16 mouse cellular contexts compared by ENCODE assay signal in the genomic region with DNA sequence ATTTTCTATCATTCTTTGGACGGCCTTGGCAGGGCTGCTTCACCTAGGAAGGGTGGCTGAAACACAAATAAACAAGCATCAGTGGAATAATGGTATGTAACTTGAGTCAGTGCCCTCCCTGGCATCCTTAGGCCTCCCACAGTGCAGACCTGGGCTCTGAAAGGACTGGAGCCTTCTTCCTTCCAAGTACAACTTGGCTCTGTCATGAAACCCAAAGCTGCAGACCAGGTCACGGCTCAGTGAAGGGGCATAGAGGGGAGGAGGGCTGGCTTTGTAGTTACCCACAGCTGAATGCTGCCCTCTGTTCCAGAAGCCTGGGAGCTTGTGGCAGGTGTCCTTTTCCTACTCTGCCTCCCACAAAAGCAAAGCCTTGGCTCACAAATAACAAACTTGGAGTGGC. TPM values are rescaled to one million over a fixed set of nuclear protein-coding genes. Genes with fewer than 3 reads are reported as not detected.
DNase-seq lines count a peak whose midpoint lies in the region; ATAC-seq and TF ChIP-seq lines count a peak whose summit lies in the region.
"Had no signal": no experiment of that assay in that cellular context is flagged by ENCODE, and none has a peak within 500 bp of the region (broad histone marks: within the 10 kb centered on the region; RNA-seq: fewer than 3 reads in every experiment).

No protein-coding gene starts in this region.

- no peak overlapping the region for H3K4me3 ChIP-seq in gastrocnemius, adult 2 months
- H3K4me3 ChIP-seq in midbrain, postnatal 0 days (ENCODE audit: low read depth, low read length), result no peak overlapping the region
- H3K4me3 ChIP-seq in midbrain, embryonic 11.5 days (ENCODE audit: low read depth, low read length), result no peak overlapping the region
- no peak overlapping the region for H3K4me3 ChIP-seq in kidney, embryonic 16.5 days (ENCODE audit: low read length)
- H3K4me3 ChIP-seq: heart, embryonic 13.5 days; hindbrain, embryonic 13.5 days; liver, embryonic 13.5 days had no signal

- H3K27ac ChIP-seq in gastrocnemius, adult 2 months, result peak overlapping the region; percentile 24; the same call in 1 of the 2 replicates
- no peak overlapping the region for H3K27ac ChIP-seq in midbrain, postnatal 0 days (ENCODE audit: low read depth, low read length)
- no peak overlapping the region for H3K27ac ChIP-seq in midbrain, embryonic 11.5 days (ENCODE audit: low read depth, low read length)
- H3K27ac ChIP-seq in kidney, embryonic 16.5 days (ENCODE audit: low read length), result peak overlapping the region; percentile 76
- H3K27ac ChIP-seq: heart, embryonic 13.5 days; hindbrain, embryonic 13.5 days; liver, embryonic 13.5 days had no signal

- no peaks in the 10 kb centered on the region for H3K36me3 ChIP-seq in midbrain, postnatal 0 days (ENCODE audit: insufficient read depth, low read length)
- H3K36me3 ChIP-seq in midbrain, embryonic 11.5 days (ENCODE audit: control insufficient read depth, insufficient read depth, low read length), result no peaks in the 10 kb centered on the region
- no peaks in the 10 kb centered on the region for H3K36me3 ChIP-seq in kidney, embryonic 16.5 days (ENCODE audit: insufficient read depth, low read length)
- H3K36me3 ChIP-seq: heart, embryonic 13.5 days; hindbrain, embryonic 13.5 days; liver, embryonic 13.5 days had no signal

- WGBS in midbrain, postnatal 0 days, result 19% methylated on average over 2 of the region's 2 CpGs
- 22% methylated on average over 2 of the region's 2 CpGs for WGBS in midbrain, embryonic 11.5 days
- WGBS in kidney, embryonic 16.5 days, result 7% methylated on average over 2 of the region's 2 CpGs

- no peak for TF ChIP-seq CTCF in gastrocnemius, adult 2 months (IDR thresholded peaks at IDR 0.05)
- no peak for TF ChIP-seq CTCF in midbrain, postnatal 0 days (IDR thresholded peaks at IDR 0.05)

- no peak for DNase-seq in gastrocnemius, adult 2 months
- no peak for DNase-seq in gastrocnemius, adult 18-20 months (ENCODE audit: low spot score)
- DNase-seq in midbrain, postnatal 0 days (ENCODE audit: low spot score), result peak; percentile 32
- no peak for DNase-seq in midbrain, embryonic 11.5 days (ENCODE audit: low spot score, missing footprints)
- peak; percentile 50 for DNase-seq in fibroblast of lung, adult 2 months (ENCODE audit: low read depth)
- no peak for DNase-seq in adrenal gland, adult 8-10 months
- DNase-seq: liver, embryonic 13.5 days; thymus, adult 2 months had no signal

- intact Hi-C loops in gastrocnemius, adult 2 months (cut with DNase I), result loop anchor here (5.0 kb wide), 1 partner anchor 37 kb away; no protein-coding TSS in a partner anchor

- H3K9me3 ChIP-seq in midbrain, postnatal 0 days (ENCODE audit: low read length), result no peaks in the 10 kb centered on the region
- no peaks in the 10 kb centered on the region; the same call in 1 of the 2 replicates for H3K9me3 ChIP-seq in midbrain, embryonic 11.5 days (ENCODE audit: control insufficient read depth, low read length)
- no peaks in the 10 kb centered on the region for H3K9me3 ChIP-seq in kidney, embryonic 16.5 days (ENCODE audit: low read length)
- H3K9me3 ChIP-seq: heart, embryonic 13.5 days; hindbrain, embryonic 13.5 days; liver, embryonic 13.5 days had no signal

- no peak overlapping the region for H3K9ac ChIP-seq in midbrain, postnatal 0 days (replicated peaks; ENCODE audit: low read length, poor library complexity, severe bottlenecking)
- no peak overlapping the region for H3K9ac ChIP-seq in midbrain, embryonic 11.5 days (ENCODE audit: low read length)
- no peak overlapping the region for H3K9ac ChIP-seq in kidney, embryonic 16.5 days (replicated peaks; ENCODE audit: low read length)
- H3K9ac ChIP-seq: heart, embryonic 13.5 days; hindbrain, embryonic 13.5 days; liver, embryonic 13.5 days had no signal

- H3K4me1 ChIP-seq in midbrain, postnatal 0 days (ENCODE audit: insufficient read depth, low read length), result peaks cover 6% of the 10 kb centered on the region
- H3K4me1 ChIP-seq in midbrain, embryonic 11.5 days (ENCODE audit: control insufficient read depth, insufficient read depth, low read length), result peaks cover 13% of the 10 kb centered on the region
- H3K4me1 ChIP-seq in kidney, embryonic 16.5 days (ENCODE audit: insufficient read depth, low read length), result peaks cover 30% of the 10 kb centered on the region

- H3K27me3 ChIP-seq in midbrain, postnatal 0 days (ENCODE audit: insufficient read depth, low read length), result no peaks in the 10 kb centered on the region
- H3K27me3 ChIP-seq in midbrain, embryonic 11.5 days (ENCODE audit: control insufficient read depth, insufficient read depth, low read length), result no peaks in the 10 kb centered on the region
- no peaks in the 10 kb centered on the region for H3K27me3 ChIP-seq in kidney, embryonic 16.5 days (ENCODE audit: insufficient read depth, low read length)
- H3K27me3 ChIP-seq: heart, embryonic 13.5 days; hindbrain, embryonic 13.5 days had no signal

- H3K4me2 ChIP-seq in midbrain, postnatal 0 days (ENCODE audit: low read depth, low read length, poor library complexity, severe bottlenecking), result no peak overlapping the region
- H3K4me2 ChIP-seq in midbrain, embryonic 11.5 days, result no peak overlapping the region
- H3K4me2 ChIP-seq in kidney, embryonic 16.5 days (replicated peaks; ENCODE audit: low read depth, low read length), result no peak overlapping the region
- H3K4me2 ChIP-seq: heart, embryonic 13.5 days; hindbrain, embryonic 13.5 days; liver, embryonic 13.5 days had no signal

- ATAC-seq in midbrain, postnatal 0 days (ENCODE audit: low FRiP score), result no peak
- ATAC-seq in midbrain, embryonic 11.5 days (ENCODE audit: low FRiP score), result no peak
- ATAC-seq in kidney, embryonic 16.5 days (ENCODE audit: low FRiP score, low TSS enrichment), result peak; percentile 70
- ATAC-seq in activated CD4-positive, CD25-positive, alpha-beta regulatory T cell, adult 4 months, result no peak
- ATAC-seq: lung, postnatal 0 days had no signal

RNA-seq across cellular contexts. Expression of a gene that starts 2.8 kb away (rescaled TPM):
- total RNA-seq in gastrocnemius, adult 2 months (2021), result 10 to 100 TPM; 25.7 to 30.5 TPM
- 10 to 100 TPM; 26.2 to 29.0 TPM for total RNA-seq in gastrocnemius, adult 18-20 months (2021)
- 35.8 and 39.0 TPM in 2 replicates for total RNA-seq in midbrain, postnatal 0 days (2014; rRNA removed)
- polyA plus RNA-seq in midbrain, postnatal 0 days (2015; fragmentation: Nextera tagmentation; extraction: Ambion mirVana), result 4.2 and 5.3 TPM in 2 replicates
- polyA plus RNA-seq in midbrain, embryonic 11.5 days (2014; fragmentation: Nextera tagmentation; extraction: Ambion mirVana), result 14.4 and 16.5 TPM in 2 replicates
- 12.3 and 13.9 TPM in 2 replicates for polyA plus RNA-seq in kidney, embryonic 16.5 days (2015; fragmentation: Nextera tagmentation; extraction: Ambion mirVana)
- 1 to 10 TPM; 4.8 to 6.1 TPM for polyA plus RNA-seq in activated CD4-positive, CD25-positive, alpha-beta regulatory T cell, adult 4 months (2017; shearing (Covaris generic))
- total RNA-seq in adrenal gland, adult 8-10 months (2022), result 10 to 100 TPM; 35.5 to 54.1 (median 45.7) TPM

RNA-seq across cellular contexts. Expression of a gene that starts 52.4 kb away (rescaled TPM):
- total RNA-seq in gastrocnemius, adult 2 months (2021), result under 1 TPM in 1 of 2 experiments, not detected in 1; 0.26 TPM
- not detected for total RNA-seq in gastrocnemius, adult 18-20 months (2021)
- total RNA-seq in midbrain, postnatal 0 days (2014; rRNA removed), result not detected in 2 replicates
- 0.18 TPM in 1 of 2 replicates, not detected in the other for polyA plus RNA-seq in midbrain, postnatal 0 days (2015; fragmentation: Nextera tagmentation; extraction: Ambion mirVana)
- polyA plus RNA-seq in midbrain, embryonic 11.5 days (2014; fragmentation: Nextera tagmentation; extraction: Ambion mirVana), result not detected in 2 replicates
- polyA plus RNA-seq in kidney, embryonic 16.5 days (2015; fragmentation: Nextera tagmentation; extraction: Ambion mirVana), result 3.2 and 4.1 TPM in 2 replicates
- polyA plus RNA-seq in activated CD4-positive, CD25-positive, alpha-beta regulatory T cell, adult 4 months (2017; shearing (Covaris generic)), result 1 to 10 TPM; 1.8 to 2.5 TPM
- total RNA-seq in adrenal gland, adult 8-10 months (2022), result under 1 TPM; 0.34 to 0.66 (median 0.60) TPM
- total RNA-seq: layer of hippocampus, adult 18-20 months; left cerebral cortex, postnatal 14 days had no signal
- polyA plus RNA-seq: frontal cortex, adult 2 months; hindbrain, embryonic 13.5 days; liver, embryonic 13.5 days had no signal

Comparison
In these comparisons a context has a peak if more than half of its experiments do, and no peak if none do; other contexts are left out.
1. DNase-seq: peak in midbrain, postnatal 0 days (single experiment) and fibroblast of lung, adult 2 months (single experiment); none in gastrocnemius, adult 2 months (single experiment), gastrocnemius, adult 18-20 months (single experiment), midbrain, embryonic 11.5 days (single experiment) and adrenal gland, adult 8-10 months (single experiment).
2. H3K27ac ChIP-seq: peak in gastrocnemius, adult 2 months (single experiment) and kidney, embryonic 16.5 days (single experiment); none in midbrain, postnatal 0 days (single experiment) and midbrain, embryonic 11.5 days (single experiment).